Mouse (Mus musculus) spleen, postnatal 36 days (tissue): ENCODE measurements around the gene Rbm45.

Source experiments
- DNase-seq, 2 experiments: peaks; one replicate each; pipeline ENCODE4 v3.0.0; 2022; ENCODE audit warnings: low spot score in 2 of 2, mixed read lengths in 1 of 2

Gene Rbm45

DNA sequence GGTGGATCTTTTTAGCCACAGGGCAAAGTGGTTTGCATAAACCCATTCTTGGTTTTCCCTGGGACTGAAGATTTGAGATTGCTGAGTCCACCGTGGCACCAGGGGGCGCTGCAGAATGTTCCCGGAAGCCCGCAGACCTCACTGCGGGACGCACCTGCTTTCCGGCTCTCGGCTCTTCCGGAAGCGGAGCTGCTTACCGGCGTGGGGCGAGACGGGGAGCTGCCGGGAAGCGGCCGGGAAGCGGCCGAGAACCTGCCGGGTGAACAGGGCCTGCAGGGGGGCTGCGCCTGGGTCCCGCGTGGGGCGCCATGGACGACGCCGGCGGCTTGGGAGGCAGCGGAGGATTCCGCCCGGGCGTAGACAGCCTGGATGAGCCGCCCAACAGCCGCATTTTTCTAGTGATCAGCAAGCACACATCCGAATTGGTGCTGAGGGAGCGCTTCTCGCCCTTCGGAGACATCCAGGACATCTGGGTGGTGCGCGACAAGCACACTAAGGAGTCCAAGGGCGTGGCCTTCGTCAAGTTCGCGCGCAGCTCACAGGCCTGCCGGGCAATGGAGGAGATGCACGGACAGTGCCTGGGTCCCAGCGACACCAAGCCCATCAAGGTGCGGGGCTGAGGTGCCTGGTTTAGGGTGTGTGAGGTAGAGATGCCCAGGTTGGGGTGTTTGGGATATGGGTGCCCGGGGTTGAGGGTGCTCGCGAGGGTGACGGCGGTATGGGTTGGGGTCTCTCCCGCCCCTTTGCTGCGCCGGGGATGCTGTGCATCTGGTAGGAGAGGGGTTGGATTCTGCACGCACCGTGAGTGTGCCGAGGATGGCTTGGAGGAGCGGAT lies at the start of gene Rbm45:
Rbm45 (plus strand) TSS at position 164 of the 835 bp plus-strand sequence.
- peak; percentile 83 to 85 for DNase-seq

GRCm38 (mm10) chr2:76320336-76320735 lies 49.4 kb upstream of the Rbm45 start:
- DNase-seq, result no peak

DNA sequence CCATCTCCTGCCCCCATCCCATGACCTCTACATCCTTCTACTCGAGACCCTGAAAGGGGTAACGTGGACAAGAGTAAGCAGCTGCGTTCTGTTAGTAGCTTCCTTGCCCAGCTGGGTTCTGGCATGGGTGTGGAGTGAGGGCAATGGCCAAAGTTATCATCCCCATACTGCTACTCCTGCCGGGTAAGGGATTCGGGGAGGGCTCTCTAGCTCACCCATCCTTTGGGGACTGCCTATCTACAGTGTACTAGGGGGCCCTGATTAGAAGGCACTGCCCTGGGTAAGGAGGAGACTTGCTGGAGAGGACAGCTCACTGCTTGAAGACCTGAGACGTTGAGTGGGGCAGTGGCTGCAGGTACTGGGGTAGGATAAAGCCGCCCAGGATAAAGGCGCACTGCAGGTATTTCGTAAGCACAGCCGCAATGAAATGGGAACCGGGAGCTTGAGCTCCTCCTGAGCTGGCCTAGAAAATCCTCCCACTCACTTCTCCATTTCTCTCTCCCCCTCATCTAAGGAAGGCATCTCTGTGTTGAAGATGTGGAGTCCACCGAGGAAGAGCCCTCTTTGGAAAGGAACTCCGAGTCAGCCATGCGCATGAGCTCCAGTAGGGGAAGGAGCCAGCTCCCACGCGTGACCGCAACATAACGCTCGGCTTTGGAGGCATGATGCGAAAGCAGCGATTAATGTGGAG lies 46.5 kb upstream of the Rbm45 start:
- no peak for DNase-seq

GRCm38 (mm10) chr2:76324463-76324862 lies 45.3 kb upstream of the Rbm45 start:
- DNase-seq, result no peak

DNA sequence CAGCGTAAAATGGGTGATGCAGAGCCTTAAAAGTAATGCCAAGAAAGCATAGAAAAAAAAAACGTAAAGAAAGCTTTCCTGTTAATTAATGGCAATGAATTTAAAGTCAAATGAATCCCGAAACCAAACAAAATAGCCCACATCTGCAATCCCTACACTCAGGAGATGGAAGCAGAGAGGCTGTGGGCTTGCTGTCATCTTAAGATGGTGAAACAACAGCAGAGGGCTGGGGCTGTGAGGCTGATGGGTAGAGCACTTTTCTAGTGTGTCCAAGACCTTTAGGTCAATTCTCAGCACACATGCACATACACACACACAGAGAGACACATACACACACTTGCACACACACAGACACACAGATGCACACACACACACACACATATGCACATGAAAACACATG lies 43.6 kb upstream of the Rbm45 start:
- no peak for DNase-seq

DNA sequence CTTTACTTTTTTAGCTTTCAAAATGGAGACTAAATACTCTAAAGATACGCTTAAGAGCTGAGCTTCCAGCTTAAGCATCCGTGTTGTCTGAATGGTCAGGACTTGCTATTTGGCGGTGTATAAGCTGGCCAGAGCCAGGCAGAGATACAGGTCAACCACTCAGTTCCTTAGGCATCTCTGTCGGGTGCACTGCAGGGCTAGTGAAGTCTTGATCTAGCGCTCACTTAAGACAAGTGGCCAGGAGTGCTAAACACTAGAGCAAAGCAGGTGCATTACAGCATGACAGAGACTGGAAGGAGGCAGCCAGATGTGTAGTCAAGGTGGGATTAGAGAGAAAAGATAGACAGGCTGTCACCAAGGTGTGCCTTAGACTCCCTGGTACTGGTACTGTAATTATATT lies 39.7 kb upstream of the Rbm45 start:
- DNase-seq, result no peak

DNA sequence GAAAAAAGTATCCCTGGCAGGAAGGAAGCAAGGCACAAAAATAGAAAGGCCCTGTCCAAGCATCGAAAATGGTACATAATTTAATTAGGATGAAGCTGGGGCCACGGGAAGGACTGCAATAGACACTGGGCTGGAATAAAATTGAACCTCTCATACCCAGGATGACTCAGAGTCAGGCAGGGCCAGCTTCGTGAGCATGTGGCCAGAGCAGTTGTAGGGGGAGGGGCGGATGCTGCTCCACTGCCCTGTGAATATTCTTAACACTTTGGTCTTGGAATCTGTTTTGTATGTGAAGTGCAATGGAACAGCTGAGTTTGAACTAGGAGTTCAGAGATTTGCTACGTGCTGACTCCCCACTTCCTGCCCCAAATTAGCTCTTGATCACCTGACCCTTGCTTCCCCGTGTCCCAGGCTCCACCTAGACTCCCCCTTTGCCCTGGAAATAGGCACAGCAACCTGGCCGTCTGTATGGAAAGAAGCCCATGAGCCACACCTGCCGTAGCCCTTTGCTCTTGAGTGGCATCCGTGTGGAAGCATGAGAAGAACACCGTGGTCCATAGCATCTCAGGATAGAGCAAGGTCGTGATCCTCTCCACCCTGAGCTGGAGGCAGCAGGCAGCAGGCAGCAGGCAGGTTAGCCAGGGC lies 37.5 kb upstream of the Rbm45 start:
- DNase-seq, result no peak

GRCm38 (mm10) chr2:76334596-76334995 lies 35.2 kb upstream of the Rbm45 start:
- DNase-seq, result no peak

- no peak for DNase-seq
Measured at GRCm38 (mm10) chr2:76338215-76339156, 31.3 kb upstream of the Rbm45 start, which contains the start of gene Pde11a. TSS of gene Pde11a (minus strand) at chr2:76338774.

GRCm38 (mm10) chr2:76342146-76342545 lies 27.6 kb upstream of the Rbm45 start:
- no peak for DNase-seq

GRCm38 (mm10) chr2:76347839-76348238 lies 21.9 kb upstream of the Rbm45 start:
- DNase-seq, result no peak

- DNase-seq, result no peak
Measured at GRCm38 (mm10) chr2:76360226-76360625, 9.6 kb upstream of the Rbm45 start, which contains the start of gene Cyct. TSS of gene Cyct (minus strand) at chr2:76360450.

DNA sequence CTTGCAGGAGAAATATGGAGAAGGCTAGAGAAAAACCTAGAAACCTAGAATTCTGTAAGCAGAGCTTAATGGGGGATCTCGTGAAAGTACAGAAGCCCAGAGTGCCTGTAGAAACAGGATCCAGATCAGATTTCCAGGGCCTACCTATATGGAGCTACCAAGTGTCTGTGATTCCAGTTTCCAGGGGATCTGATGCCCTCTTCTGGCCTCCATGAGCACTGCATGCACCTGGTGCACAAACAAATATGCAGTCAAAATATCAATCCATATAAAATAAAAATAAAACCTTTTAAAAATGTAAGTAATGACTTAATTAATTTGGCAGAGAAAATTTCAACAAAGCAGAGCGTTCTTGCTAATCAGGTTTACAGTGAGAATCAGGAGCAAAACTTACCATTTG lies 7.7 kb upstream of the Rbm45 start:
- DNase-seq, result no peak

DNA sequence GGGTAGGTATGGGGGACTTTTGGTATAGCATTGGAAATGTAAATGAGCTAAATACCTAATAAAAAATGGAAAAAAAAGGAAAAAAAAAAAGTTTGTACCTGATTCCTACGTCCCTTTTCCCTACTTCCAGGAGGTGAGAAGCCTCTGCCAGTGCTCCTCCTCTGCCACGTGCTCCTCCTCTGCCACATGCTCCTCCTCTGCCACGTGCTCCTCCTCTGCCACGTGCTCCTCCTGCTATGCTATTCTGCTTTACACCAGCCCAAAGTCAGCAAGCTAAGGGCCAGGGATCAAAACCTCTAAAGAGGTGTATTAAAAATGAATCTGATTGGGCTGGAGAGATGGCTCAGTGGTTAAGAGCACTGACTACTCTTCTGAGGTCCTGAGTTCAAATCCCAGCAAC lies 4.0 kb upstream of the Rbm45 start:
- DNase-seq, result no peak

DNA sequence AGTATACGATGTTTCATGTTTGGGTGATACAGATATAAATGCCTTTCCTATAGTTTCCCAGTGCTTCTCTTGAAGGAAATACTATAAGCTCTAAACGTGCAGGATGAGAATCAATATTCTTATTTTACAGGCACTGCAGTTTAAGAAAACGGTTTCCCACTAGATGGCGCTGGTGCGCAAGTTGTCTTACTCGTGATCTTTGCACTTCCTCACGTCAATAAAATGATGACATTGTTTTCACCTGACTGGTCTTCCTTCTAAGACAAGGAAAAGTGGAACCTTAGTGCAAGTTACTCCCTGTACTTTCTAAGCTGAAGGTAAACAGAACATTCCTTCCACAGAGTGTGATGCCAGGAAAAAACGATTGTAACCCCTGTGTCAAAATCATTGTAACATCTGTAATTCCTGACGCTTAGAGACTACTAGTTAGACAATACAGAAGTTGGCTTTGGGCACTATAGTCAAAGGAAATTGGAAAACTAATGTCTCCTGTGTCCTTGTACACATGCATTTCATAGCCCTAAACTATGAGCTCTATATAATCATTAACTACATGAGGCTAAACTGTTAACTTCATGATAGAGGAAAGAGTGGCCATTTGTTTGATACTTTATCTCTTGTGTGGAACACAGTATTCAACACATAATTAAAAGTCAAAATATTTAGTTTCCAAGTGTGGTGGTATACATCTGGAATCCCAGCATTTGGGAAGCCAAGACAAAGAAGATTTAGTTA lies 2.4 kb upstream of the Rbm45 start:
- peak; percentile 60 to 66 for DNase-seq

DNA sequence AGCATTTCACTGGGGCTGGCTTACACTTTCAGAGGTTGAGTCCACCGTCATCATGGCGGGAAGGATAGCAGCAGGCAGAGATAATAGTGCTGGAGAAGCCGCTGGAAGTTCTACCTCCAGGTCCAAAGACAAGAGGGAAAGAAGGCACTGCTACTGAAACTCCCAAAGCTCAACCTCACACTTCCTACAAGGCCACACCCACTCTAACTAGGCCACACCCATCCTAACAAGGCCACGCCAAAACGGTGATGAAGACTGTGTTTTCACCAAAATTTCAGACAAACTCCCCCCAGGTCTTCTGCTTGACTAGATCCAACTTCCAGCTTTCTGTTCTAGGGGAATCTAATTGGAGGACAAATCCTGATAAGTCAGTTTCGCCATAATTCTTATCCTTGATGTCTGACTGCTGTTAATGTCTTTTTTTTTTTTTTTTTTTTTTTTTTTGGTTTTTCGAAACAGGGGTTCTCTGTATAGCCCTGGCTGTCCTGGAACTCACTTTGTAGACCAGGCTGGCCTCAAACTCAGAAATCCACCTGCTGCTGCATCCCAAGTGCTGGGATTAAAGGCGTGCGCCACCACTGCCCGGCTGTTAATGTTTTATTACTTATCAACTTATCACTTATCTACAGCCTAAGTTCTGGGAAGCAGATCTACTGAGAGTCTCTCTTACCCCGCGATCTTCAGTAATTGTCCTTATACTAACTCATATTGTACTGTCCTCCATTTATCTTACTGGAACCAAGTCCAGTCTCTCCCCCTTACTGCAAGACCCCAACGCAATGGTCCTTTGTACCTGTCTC lies 723 bp upstream of the Rbm45 start:
- DNase-seq, result no peak

DNA sequence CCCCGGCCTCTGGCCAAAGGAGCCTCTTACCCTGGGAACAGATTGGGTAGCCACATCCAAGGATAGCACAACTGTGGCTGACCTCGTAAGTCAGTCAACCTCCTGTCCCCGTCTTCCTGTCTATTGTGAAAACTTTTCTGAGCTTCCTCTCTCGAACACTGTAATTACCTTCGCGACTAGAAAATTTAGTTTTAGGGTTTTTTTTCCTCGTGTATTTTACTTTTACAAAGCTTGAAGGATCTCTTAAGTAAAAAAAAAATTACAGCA lies 805 bp downstream of the Rbm45 start:
- no peak for DNase-seq

DNA sequence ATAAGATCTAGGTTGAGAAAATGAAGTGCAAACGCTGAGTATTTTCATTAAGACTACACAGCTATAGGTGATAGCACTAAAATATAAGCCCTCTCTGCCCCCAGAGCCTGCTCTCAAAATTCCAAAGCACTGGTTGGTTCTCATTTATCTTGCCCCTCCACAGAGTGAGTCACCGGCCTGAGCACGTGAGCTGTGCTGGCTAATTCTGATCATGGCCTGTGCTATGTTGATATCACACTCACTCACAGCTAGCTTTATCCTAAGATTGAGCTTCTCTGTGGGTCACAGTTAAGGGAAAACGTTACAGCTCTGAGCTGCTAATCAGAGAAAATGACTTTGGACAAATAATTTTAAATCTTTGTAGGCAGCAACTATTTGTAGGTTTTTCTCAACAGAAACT lies 2.5 kb downstream of the Rbm45 start:
- DNase-seq, result no peak

DNA sequence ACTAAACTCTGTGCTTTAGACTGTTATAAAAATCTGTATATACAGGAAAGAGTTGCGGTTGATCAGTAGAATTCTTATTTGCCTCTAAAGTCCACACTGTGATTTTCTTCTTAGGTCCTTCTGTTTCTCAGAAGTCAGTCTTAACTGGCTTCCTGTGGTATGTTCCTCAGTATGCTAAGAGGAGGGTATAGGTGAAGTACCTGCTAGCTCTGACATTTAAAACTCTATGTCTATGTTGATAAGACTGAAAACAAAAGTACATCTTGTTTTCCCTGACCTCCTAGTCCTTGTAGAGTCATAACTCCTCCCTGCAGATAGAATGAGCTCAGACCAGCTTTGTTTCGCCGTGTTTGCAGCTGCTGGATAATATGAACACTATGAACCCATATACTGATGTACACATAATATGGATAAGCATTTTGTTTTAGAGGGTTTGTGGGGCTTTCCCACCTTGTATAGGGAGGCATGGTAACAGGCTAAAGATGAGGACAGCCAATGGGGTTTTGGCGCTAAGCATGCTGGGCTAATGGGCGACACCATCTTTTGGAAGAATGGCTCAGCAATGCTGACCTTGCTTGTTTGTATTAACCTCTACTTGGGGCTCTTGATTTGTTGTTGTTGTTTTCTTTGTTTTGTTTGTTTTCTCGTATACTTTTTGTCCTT lies 4.9 kb downstream of the Rbm45 start:
- no peak for DNase-seq

- no peak for DNase-seq
Measured at GRCm38 (mm10) chr2:76378646-76379045, 8.9 kb downstream of the Rbm45 start.
